Mouse (Mus musculus): ENCODE results near the gene Miga1.
A peak's percentile ranks its signal among the peaks of the same experiment; 100 is the strongest.

The Miga1 gene

DNA sequence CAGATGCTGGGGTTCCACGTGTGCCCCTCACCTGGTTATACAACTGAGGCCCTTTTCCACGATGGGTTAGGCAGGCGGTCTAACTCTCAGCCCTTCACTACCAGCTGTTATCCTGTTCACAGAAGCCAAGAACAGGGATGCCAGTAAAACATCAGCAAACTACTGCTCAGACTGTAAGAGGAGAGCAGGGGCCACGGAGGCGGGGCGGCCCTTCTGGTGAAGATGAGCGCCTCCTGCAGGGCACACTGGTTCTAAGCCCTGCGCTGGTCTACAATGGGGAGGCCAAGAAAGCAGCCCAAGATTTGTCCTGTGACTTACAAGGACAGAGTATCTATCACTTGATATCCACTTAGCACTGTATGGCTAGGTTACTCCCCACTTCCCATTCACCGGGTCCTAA, 52.4 kb downstream of the Miga1 start:
- no peak for DNase-seq (ENCODE audit: low spot score)

DNA sequence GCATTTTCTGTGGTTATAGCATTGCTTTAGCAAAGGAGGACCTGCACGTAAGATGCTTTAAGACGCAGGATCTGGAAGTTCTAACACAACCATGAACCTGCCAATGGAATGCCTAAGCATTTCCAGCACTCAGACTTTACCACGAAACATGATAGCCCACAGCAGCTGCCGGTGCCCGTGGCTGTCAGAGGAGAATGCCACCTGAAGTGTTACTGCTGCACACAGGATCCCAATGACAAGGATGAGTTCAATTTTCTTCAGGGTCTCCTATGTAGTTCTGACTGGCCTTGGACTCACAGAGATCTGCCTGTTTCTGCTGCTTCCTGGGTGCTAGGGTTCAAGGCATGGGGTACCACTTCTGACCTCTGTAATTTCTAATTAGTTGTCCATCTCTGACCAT, 55.4 kb downstream of the Miga1 start:
- DNase-seq (ENCODE audit: low spot score): no peak

DNA sequence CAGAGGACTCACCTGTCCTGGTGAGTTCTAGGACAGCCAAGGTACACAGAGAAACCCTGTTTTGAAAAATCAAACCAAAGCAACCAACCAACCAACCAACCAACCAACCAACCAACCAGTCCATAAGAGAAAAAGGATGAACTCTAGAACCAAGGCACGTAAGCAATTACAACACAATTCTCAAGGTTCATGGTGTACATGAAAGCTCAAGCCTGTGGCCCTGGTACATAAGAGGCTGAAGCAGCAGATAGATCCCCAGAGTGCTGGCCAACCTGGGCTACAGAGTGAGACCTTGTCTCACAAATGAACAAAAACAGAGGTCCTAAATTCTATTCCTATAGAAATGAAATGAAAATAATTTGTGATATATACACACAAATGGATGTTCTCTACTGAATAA, 55.9 kb downstream of the Miga1 start:
- DNase-seq (ENCODE audit: low spot score): no peak

DNA sequence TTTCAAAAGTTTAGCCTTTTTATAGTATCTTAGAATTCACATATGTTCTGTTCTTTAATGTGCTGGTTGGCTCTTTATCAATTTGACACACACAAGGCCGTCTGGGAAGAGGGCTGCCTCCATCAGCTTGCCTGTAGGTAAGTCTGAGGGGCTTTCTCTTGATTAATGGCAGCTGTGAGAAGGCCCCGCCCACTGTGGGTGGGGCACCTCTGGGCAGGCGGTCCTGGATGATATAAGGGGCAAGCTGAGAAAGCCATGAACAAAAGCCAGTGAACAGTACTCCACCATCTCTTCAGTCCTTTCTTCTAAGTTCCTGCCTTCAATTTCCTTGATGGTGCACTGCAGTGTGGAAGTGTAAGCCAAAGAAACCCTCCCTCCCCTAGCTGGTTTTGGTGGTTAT, 58.1 kb downstream of the Miga1 start:
- no peak for DNase-seq (ENCODE audit: low spot score)

DNA sequence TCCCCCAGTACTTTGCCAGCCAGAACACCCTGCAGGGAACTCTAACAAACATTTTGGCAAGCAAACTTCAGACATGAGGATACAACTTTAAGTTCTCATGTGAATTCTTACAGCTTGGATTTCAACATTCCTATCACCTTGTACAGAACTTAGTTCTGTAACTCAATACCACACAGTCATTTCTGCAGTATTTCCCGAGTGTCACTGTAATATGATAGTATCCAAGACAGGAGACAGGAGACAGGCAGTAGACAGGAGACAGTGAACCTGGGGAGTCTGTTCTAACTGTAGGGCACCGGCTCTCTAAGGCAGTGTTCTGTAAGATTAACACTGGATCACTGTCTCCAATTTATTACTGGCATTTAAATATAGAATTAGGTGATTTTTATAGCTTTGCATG, 61.8 kb downstream of the Miga1 start:
- no peak for DNase-seq (ENCODE audit: low spot score)

DNA sequence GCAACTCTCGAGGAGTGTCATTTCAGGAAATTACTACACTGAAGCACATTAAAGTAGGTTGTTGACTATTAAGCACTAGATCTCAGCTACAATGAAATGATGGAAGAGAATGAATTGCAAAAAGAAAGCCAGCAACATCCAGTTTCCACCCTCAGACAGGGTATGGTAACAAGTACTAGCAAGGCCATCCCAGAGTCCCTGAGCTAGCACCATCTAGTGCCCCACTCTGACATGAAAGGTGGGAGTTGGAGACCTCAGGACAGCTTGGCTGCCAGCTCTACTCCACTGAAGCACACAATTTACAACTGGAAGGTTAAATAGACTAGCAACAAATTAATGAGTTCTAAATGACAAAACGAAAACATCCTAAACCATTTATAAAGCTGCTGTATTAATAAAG, 62.3 kb downstream of the Miga1 start:
- DNase-seq (ENCODE audit: low spot score): no peak

DNA sequence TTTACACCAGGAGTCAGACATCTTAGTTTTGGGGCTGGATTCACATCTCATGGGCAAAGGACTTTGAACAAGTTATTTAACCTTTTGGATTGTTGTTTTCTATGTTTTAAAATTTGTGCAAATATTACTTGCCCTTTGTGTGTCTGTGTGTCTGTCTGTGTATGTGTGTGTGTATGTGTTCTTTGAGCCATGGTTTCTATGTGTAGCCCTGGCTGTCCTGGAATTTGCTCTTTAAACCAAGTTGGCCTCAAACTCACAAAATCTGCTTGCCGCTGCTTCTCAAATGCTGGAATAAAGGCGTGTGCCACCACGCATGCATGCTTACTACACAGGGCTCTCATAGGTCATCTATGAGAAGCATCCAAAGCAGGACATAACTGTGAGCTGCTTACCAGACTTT, 63.3 kb downstream of the Miga1 start:
- no peak for DNase-seq (ENCODE audit: low spot score)

DNA sequence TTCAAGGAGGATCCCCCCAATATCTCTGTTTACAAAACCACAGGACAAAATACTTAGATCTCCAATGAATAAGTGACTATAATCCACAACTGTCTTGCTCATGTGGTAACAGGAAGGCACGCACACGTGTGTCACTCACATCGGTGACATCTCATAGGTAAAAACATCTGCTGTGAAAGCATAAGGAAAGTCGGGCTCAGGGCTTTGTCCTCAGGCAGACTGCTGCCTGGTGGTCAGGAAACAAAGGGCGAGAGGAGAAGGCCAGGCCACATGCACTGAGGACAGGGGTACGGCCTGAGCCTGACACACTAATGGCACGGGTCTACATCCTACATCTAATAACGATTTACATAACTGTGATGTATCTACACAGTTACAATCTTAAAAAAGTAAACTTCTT, 65.2 kb downstream of the Miga1 start:
- DNase-seq (ENCODE audit: low spot score): no peak

DNA sequence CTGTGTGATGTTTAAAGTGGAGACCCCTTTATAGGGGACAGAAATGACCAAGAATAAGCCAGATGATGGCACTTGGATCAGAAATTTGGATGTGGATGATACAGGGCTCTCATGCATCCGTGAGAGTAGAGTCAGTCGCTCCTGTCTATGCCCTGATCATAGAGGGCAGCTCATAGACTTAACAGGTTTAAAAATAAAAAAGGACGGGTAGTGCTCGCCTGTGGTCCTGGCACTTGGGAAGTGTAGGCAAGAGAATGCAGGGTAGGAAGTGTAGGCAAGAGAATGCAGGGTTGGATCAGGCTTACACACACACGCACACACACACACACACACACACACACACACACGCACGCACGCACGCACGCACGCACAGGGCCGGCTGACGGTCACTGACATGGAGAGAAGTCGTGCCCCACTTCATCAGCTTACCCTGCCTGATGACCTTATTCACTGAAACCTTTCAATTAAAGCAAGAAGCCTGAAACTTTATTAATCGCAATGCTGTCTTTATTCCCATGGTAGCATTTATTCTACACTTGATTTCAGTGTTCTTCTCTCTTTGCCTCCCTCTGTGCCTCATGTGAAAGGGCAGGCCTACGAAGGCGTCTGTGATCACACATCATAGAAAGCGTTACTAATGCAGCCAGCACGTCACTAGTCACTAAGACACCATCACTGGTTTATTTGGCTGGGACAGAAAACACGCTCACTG, 67.1 kb downstream of the Miga1 start:
- no peak for DNase-seq (ENCODE audit: low spot score)

DNA sequence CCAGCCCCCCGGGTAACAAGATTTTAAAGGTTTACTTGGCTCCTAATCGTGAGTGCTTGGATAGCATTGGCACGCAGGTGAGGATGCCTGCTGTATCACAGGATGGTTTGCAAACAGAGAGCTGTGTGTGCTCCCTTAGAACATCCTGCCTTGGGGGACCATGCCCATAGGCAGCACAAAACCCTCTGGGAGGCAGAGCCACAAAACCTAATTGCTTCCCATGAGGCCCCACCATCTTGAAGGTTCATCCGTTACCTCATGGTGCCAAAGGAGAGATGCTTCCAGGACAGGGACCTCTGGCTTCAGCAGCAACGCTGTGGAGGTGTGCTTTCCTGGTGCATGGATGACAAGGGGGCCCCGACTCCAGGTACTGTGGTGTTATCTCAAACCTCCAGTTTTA, 68.3 kb downstream of the Miga1 start:
- DNase-seq (ENCODE audit: low spot score): no peak

DNA sequence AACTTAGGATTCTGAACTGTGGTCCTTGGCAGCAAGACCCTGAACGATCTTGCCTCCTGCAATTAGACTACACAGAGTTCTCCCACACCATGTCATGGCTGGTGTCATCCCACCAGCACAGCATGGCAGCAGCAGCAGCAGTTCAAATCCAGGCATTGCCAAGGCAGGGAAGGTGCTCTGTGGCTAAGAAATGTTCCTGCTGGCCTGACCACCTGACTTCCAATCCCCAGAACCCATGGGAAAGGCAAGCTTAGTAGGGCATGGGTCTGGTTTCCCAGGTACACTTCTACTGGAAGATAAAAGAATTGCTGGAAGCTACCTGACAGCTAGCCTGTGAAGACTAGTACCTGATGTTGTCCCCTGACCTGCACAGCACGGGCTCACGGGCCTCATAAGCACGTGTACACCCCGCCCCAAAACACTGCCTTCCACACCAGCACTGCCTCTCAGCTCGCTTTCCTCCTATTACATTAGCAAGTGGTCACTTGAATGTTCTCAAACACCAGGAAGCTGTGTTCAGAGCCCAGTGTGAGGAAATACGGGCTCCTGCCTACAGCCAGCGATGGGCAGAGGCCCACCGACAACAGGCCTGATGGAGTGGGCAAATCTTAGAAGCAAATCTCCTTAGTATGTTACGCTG, 69.0 kb downstream of the Miga1 start:
- DNase-seq (ENCODE audit: low spot score): no peak

DNA sequence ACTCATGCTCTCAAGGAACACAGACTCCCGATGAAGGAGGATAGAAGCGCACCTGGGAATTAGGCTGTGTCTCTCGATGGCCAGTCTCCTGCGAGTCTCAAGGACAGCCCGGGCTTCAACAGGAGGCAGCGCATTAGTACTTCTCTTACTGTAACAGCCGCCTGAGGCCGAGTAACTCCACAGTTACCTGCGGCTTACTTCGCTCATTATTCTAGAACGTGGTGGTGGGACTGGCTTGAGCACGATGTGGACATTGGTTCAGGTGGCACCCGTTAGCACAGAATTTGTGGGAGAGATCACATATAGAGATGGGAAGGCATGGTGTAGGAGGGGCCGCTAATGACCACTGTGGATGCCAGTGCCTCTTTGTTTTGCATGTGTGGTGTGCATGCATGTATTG, 72.1 kb downstream of the Miga1 start:
- DNase-seq (ENCODE audit: low spot score): no peak

DNA sequence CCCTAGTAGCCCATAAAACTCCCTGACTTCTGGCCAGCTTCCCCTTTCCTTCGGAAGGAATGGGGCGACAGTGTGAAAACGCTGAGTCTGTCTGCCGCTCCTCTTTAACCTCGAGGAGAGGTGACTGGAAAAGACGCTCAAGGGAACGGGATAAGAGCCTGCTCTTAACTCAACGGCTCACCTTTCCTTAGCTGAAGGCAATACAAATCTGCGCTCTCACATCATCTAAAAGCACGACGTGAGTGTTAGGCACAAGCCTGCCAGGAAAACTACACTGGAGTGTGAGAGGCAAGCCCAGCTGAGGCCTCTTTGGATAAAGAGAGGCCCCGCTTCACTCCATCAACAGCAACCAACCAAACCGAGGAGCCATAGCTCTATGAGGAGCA, 74.2 kb downstream of the Miga1 start, which contains the start of gene Nexn:
Nexn (minus strand) TSS at position 315 of the 386 bp plus-strand sequence.
- no peak for DNase-seq (ENCODE audit: low spot score)

DNA sequence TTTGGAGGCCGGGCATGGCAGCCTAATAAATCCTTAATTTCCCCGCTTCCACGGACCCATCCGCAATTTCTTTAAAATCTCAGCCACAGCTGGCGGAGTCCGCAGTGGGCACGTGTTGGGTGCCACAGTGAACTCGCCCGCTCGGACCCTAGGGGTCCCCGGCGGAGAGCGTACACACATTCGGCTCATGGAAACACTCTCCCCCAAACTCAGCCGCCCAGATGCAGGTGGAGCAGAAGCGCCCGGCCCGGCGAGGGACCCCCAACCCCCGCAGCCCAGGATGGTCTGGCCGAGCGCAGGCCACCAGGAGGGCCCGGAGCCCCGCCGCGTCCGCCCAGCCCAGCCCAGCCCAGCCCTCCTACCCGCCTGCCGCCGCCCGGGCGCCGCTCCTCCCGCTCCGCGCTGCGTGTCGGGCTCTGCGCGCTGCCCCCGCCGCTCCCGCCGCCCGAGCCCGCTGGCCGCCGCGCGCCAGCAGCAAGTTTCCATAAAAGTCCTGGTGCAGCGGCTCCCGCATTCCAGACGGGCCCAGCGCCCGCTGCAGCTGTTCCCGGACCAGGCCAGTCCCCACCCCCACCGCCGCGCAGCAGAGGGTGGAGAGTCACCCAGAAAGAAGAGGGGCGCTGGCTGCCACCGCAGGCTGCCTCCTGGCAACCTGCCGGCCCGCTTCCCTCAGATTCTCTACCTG, 74.7 kb downstream of the Miga1 start:
- peak; percentile 59 for DNase-seq (ENCODE audit: low spot score)

DNA sequence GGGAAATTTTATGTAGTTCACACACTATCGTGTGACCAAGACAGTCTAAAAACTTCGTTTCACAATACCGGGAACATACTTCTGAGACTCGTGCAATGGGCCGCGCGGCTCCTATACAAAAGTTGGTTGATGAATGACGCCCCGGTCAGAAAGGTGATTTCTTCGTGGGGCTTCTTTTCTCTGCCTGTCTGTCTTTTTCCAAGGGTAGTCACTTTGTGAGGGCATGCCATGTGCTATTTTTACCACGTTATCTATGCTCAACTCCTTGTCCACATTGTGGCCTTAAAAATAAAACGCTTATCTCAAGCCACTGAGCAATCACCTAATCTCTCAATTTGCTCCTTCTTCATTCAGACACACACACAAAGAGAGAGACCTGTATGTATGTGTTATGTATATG, 75.4 kb downstream of the Miga1 start:
- no peak for DNase-seq (ENCODE audit: low spot score)

DNA sequence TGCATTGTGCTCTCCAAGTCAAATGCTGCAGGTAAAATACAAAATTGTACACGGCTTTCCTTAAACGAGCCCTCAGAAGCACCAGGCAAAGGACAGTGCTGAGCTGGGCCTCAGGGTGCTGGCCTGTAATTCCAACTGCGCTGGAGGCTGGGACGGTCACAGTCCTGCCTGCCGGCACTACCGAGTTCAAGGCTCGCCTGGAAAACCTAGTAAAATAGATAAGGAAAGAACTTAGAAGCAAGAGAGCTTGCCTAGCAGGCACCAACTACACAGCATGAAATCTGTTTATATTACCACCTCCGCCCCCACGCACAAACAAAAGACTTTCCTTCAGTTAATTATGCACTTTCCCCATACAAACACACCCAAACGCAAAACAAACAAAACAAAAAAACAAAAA, 75.8 kb downstream of the Miga1 start:
- DNase-seq (ENCODE audit: low spot score): no peak

DNA sequence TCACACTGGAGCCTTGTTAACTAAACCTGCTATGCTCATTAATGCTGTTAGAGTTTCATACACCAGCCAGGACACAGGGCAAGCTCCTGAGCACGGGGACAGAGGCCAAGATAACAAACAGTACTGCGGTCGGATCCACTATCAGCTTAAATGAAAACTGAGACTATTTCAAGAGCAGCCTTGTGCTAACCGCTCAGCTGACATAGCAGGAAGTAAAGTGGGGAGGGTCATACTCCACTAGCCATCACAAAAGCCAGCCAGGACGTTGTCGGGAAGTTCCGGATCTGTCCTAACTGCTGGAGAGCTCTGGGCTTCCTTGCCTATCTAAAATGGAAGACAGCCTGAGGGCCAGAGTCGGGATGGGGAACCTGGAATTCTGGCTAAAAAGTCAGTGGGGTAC, 78.3 kb downstream of the Miga1 start:
- DNase-seq (ENCODE audit: low spot score): peak; percentile 32

DNA sequence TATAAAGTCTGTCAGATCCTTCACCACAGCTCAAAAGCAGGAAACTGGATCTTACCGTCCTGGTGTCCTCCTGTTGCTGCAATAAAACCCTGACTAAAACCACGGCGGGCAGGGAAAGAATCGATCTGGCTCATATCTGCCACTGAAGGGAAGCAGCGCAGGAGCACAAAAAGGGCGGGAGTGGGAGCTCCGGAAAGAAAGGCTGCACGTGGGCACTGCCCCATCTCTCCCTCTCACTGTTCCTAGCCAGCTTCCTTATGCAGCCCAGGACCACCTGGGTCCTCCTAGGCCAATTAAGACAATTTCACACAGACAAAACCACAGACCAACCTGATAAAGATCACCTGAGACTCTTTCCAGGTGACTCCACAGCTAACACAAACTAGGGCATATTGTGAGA, 78.8 kb downstream of the Miga1 start:
- no peak for DNase-seq (ENCODE audit: low spot score)

DNA sequence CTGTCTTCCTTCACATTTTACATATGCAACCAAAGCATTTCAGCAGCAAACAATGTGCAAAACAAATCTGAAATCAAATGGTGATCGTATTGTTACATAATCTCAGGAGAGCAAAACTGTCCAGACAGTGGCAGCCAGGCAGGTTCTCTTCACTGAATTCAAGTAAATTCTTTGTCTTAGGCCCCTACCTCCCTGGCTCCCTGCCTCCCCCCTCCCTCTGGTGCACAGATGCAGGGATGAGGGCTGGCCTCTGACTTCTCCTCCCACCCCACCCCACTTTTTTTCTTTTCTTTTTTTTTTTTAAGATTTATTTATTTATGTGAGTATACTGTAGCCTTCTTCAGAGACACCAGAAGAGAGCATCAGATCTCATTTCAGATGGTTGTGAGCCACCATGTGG, 79.8 kb downstream of the Miga1 start:
- DNase-seq (ENCODE audit: low spot score): no peak

DNA sequence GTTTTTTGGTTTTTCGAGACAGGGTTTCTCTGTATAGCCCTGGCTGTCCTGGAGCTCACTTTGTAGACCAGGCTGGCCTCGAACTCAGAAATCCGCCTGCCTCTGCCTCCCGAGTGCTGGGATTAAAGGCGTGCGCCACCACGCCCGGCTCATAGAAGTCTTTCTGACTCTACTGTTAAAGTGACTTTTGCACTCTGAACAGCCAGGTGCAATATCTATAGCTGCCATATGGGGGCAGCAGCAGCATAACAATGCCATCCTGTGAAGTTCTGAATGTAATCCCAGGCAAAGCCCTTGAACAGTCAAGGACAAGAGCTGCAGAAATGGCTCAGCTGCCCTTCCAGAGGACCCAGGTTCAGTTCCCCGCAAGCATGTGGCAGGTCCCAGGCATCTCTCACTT, 80.8 kb downstream of the Miga1 start:
- peak; percentile 80 for DNase-seq (ENCODE audit: low spot score)

DNA sequence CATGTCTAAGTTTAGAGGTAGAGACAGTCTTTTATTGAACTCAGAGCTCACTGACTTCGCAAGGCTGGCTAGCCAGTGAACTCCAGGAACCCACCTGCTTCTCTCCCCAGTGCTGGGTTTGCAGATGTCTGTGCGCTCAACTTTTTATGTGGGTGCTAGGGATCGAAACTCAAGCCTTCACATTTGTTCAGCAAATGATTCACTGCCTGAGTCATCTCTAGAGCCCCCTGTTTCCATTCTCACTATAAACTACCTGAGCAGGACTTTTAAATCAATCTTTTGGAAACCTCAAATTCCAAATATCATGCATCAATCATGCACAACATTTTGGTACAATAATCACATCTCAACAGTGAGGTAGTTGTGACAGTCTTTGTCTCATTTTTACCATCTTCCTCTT, 82.7 kb downstream of the Miga1 start:
- DNase-seq (ENCODE audit: low spot score): no peak

DNA sequence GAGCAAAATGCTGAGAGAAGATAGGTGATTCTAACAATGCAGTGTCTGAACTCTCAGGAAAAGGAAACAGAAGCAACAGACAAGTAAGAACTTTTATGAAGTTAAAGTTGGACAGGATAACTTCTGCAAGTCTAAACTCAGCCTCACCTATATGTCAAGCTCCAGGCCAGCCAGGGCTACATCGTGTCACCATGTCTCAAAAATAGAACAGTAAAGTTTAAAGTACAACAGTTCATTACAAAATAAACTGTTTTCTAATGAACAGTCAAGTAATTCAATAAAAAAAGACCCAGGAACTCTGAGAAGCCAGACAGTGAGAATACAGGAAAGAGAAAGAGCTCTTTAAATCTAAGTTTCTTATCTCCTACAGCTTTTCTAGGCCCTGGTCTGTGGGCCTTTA, 89.7 kb downstream of the Miga1 start:
- no peak for DNase-seq (ENCODE audit: low spot score)

DNA sequence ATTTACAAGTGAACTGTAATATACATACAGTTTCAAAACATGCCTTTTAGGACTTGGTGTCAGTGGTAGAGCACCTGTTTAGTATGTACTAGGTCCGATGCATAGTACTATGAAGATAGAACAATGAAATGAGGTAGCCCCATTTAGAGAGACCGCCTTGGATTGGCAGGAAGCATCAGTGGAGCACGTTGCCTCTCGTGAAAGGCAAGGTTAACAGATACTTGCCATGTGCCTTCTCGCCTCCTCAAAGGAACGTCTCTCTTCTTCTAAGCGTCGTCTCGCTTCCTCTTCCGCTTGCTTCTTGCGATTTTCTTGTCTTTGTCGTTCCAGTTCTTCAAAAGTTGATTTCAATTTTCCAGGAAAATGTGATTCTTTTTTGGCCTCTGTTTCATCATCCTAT, 92.5 kb downstream of the Miga1 start:
- no peak for DNase-seq (ENCODE audit: low spot score)

Measured in yolk sac, embryonic 10.5 days (tissue).